Mouse (Mus musculus) forebrain, postnatal 0 days (tissue): ENCODE data around the gene Cars2. TPM values are rescaled to one million over a fixed set of nuclear protein-coding genes. Genes with fewer than 3 reads are reported as not detected.

ENCODE experiments used
- ATAC-seq: fragments of 200-750 bp; cut with Nextera tagmentation; 2 replicates; pipeline ENCODE4 v1.8.0; 2017; ENCODE audit warnings: mild to moderate bottlenecking, moderate library complexity
- DNase-seq: peaks from one replicate; pipeline ENCODE4 v3.0.0-alpha.2; 2015
- H3K27ac ChIP-seq: fragments of 300-500 bp; sonication (generic); 2 replicates; pipeline ENCODE4 v1.5.1; 2014; ENCODE audit warnings: low read depth, mild to moderate bottlenecking, antibody characterized with exemption, low read length, moderate library complexity, mixed read lengths
- H3K27me3 ChIP-seq: fragments of 300-500 bp; sonication (generic); 2 replicates; pipeline ENCODE4 v1.6.1; 2014; ENCODE audit warnings: mild to moderate bottlenecking, low read length, mixed read lengths; ENCODE audit not compliant: insufficient read depth
- H3K36me3 ChIP-seq: fragments of 300-500 bp; sonication (generic); 2 replicates; pipeline ENCODE4 v1.6.1; 2014; ENCODE audit warnings: mild to moderate bottlenecking, moderate library complexity; ENCODE audit not compliant: insufficient read depth
- H3K4me1 ChIP-seq: fragments of 300-500 bp; sonication (generic); 2 replicates; pipeline ENCODE4 v1.6.1; 2014; ENCODE audit warnings: antibody characterized with exemption; ENCODE audit not compliant: insufficient read depth
- H3K4me2 ChIP-seq: fragments of 300-500 bp; sonication (generic); 2 replicates; pipeline ENCODE4 v1.6.1; 2014; ENCODE audit warnings: low read depth, mild to moderate bottlenecking, moderate library complexity
- H3K4me3 ChIP-seq: fragments of 300-500 bp; sonication (generic); 2 replicates; pipeline ENCODE4 v1.5.1; 2014; ENCODE audit warnings: low read depth, low read length, mixed read lengths
- H3K9ac ChIP-seq: fragments of 300-500 bp; sonication (generic); 2 replicates; pipeline ENCODE4 v1.6.1; 2014; ENCODE audit warnings: mild to moderate bottlenecking
- H3K9me3 ChIP-seq: fragments of 300-500 bp; sonication (generic); 2 replicates; pipeline ENCODE4 v1.6.1; 2016; ENCODE audit warnings: low read length
- CTCF ChIP-seq: sonication (generic); IDR thresholded peaks from 2 replicates; pipeline ENCODE4 v1.5.1; 2016; ENCODE audit warnings: antibody characterized with exemption, control low read depth, low read depth
- WGBS: fragments of 180-500 bp; shearing (Covaris S2); extraction: QIAGEN DNeasy Blood & Tissue Kit; methylation state at CpG from one replicate; pipeline ENCODE4 v1.1.7; 2014; 5-methylcytosine and 5-hydroxymethylcytosine counted together
- polyA plus RNA-seq: library from polyadenylated mRNA; unstranded; fragments of >200 nt; fragmentation: Nextera tagmentation; extraction: Ambion mirVana; gene quantifications from 2 replicates; pipeline ENCODE4 v1.2.1, GENCODE M21; 2015
- total RNA-seq: library from RNA; depleted of rRNA; stranded (reverse); fragments of >200 nt; gene quantifications from 2 replicates; pipeline ENCODE4 v1.2.3, GENCODE M21; 2014

Gene Cars2
- total and polyA plus RNA-seq, 2 experiments from 2014 or later = 25.9 to 49.9 TPM

DNA sequence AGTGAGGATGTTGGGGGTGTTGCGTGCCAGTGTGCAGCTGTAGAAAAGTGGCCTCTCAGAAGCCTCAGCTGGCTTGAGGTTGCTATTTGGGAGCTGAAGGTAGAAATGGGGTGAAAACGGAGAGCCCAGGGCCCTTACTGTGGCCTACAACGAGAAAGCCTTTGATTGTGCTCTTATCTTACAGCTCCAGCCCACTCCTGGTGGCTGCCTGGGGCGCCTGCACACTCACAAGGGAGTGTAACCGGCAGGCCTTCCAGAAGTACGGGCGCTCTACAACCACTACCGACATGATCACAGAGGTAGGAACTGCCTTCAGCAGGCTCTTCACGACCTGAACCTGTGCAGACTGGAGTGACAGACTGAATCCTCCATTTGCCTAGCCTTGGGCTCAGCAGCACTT, 37.9 kb downstream of the Cars2 start:
- Histone ChIP-seq H3K9me3 (no peaks in the 10 kb centered on the region), H3K27ac (no peak overlapping the region), H3K36me3 (peaks cover 92% of the 10 kb centered on the region), H3K9ac (no peak overlapping the region), H3K27me3 (no peaks in the 10 kb centered on the region), H3K4me1 (no peaks in the 10 kb centered on the region), H3K4me2 (no peak overlapping the region), H3K4me3 (no peak overlapping the region)
- 92% methylated on average over 9 of the region's 9 CpGs for WGBS
- DNase-seq (no peak), ATAC-seq (no peak)
- TF ChIP-seq CTCF = no peak

DNA sequence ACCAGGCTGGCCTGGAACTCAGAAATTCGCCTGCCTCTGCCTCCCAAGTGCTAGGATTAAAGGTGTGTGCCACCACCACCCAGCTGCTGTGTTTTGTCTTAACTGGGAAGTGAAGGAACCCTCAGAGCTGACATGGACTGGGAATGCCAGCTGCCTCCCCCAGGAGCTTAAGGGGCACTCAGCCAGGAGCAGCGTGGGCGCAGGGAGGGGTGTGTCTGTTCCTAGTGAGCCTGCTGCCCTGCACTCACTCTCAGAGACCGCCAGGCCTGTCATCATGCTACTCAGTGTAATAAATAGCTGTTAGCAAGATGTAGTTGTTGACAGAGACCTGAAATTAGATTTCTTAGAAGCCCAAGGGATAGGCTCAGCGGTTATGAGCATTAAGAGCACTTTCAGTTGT, 39.6 kb downstream of the Cars2 start:
- 87% methylated on average over 5 of the region's 5 CpGs for WGBS
- no peak for ATAC-seq

DNA sequence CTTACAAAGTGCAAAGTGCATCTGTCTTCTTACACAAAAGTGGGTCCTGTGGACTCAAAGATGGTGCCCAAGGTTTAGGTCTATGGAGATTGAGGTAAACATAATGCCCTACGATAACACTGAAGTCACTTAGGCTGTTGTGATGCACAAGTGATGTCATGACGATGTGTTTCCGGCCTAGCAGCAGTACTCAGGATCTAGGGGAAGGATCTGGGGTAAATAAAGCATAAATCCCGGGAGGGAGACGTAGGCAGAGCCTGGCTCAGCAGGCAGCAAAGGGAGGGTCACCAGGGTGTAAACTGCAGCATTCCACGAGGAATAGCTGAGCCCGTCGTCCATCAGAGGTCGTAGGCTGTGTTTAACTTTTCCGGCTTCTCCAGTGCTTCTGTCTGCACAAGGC, 41.7 kb downstream of the Cars2 start:
- no peak overlapping the region for H3K9ac ChIP-seq
- DNase-seq (no peak), ATAC-seq (no peak)
- no peak overlapping the region for H3K4me3 ChIP-seq
- WGBS = 89% methylated on average over 10 of the region's 10 CpGs
- no peak overlapping the region for H3K27ac ChIP-seq
- no peaks in the 10 kb centered on the region for H3K9me3 ChIP-seq
- H3K36me3 ChIP-seq = peaks cover 92% of the 10 kb centered on the region
- no peak for TF ChIP-seq CTCF
- H3K27me3 ChIP-seq = no peaks in the 10 kb centered on the region
- H3K4me1 ChIP-seq = no peaks in the 10 kb centered on the region
- no peak overlapping the region for H3K4me2 ChIP-seq

More for the DNA sequence above, 39.6 kb downstream of the Cars2 start:
- TF ChIP-seq CTCF = no peak
- no peaks in the 10 kb centered on the region for H3K9me3 ChIP-seq
- no peak for DNase-seq
- H3K4me3 ChIP-seq = no peak overlapping the region
- no peak overlapping the region for H3K4me2 ChIP-seq
- H3K27ac ChIP-seq = no peak overlapping the region
- no peaks in the 10 kb centered on the region for H3K27me3 ChIP-seq
- H3K9ac ChIP-seq = no peak overlapping the region
- peaks cover 92% of the 10 kb centered on the region for H3K36me3 ChIP-seq
- H3K4me1 ChIP-seq = no peaks in the 10 kb centered on the region

DNA sequence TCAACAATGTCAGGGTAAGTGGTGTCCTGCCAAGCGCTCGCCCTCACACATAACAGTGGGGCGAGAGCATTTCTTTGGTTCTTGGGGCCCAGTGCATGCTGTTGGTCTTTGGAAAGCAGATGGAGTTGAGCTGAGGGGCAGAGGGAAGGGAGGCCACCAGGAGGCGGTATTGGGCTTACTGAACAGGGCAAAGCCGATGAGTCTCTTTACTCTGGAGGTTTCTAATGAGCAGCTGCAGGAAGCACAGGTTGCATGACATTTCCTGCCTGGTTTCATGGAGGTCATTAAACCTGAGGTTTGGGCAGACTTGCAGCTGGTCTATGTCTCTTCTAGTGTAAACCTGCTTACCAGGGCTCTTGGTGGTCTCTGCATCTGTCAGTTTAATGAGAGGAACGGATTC, 43.8 kb downstream of the Cars2 start:
- no peak overlapping the region for H3K27ac ChIP-seq
- DNase-seq (peak; percentile 36), ATAC-seq (peak; percentile 52; the same call in 1 of the 2 replicates)
- H3K4me3 ChIP-seq = no peak overlapping the region
- no peak overlapping the region for H3K9ac ChIP-seq
- peak; percentile 70 for TF ChIP-seq CTCF
- H3K27me3 ChIP-seq = no peaks in the 10 kb centered on the region
- H3K36me3 ChIP-seq = peaks cover 82% of the 10 kb centered on the region
- 71% methylated on average over 6 of the region's 6 CpGs for WGBS
- no peak overlapping the region for H3K4me2 ChIP-seq
- H3K4me1 ChIP-seq = no peaks in the 10 kb centered on the region
- H3K9me3 ChIP-seq = no peaks in the 10 kb centered on the region

DNA sequence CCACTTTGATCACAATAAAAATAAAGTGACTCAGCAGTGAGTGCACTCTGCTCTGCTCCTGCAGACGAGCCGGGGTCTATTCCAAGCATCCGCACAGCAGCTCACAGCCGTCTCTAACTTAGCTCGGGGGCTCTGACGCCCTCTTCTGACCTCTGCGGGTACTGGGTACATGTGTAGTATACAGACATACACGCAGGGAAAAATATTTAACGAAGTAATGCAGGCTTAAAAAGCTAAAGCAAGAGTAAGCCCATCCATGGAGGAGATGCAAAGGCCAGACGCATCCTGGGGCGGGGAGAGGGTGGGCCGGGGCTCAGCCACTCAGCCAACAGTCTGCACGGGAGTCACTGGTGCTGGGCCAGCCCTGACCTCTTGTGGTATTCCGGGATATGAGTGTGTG, 44.5 kb downstream of the Cars2 start:
- 85% methylated on average over 14 of the region's 14 CpGs for WGBS
- no peak overlapping the region for H3K4me2 ChIP-seq
- H3K36me3 ChIP-seq = peaks cover 75% of the 10 kb centered on the region
- no peak for DNase-seq
- ATAC-seq = peak; percentile 43; the same call in 1 of the 2 replicates
- H3K9ac ChIP-seq = no peak overlapping the region
- no peaks in the 10 kb centered on the region for H3K4me1 ChIP-seq
- no peak overlapping the region for H3K4me3 ChIP-seq
- TF ChIP-seq CTCF = no peak
- no peaks in the 10 kb centered on the region for H3K9me3 ChIP-seq
- H3K27me3 ChIP-seq = no peaks in the 10 kb centered on the region
- no peak overlapping the region for H3K27ac ChIP-seq

DNA sequence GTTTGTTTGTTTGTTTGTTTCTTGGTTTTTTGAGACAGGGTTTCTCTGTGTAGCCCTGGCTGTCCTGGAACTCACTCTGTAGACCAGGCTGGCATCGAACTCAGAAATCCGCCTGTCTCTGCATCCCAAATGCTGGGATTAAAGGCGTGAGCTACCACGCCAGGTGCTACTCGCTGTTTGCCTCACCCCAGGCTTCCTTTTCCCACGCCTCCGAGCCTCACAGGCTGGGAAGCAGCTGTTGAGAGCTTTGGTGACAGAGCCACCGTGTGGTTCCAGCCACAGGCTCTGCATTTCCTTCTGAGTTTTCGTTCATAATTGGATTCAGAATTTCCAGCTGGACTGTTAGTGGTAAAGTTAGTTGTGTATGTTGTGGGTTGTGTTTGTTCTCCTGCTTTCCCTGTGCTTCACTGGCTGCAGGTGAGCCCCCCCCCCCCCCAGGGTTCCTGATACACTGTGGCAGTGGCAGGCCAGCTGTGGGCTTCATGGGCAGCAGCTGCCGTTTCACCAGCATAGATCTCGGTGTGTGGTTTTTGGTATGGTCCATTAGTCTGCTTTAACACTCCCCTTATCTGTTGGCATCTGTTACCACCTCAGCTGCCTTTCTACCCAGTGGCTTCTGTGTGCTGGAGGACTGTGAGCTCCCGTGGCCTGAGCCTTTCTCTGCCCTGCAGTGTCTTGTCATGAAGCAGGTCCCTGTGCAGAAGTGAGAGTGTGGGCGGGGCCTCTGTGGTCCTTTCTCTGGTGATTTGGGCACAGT, 46.9 kb downstream of the Cars2 start:
- no peak for ATAC-seq
- H3K36me3 ChIP-seq = peaks cover 52% of the 10 kb centered on the region
- H3K27ac ChIP-seq = no peak overlapping the region
- H3K4me2 ChIP-seq = no peak overlapping the region
- H3K9ac ChIP-seq = no peak overlapping the region
- no peak for TF ChIP-seq CTCF
- 89% methylated on average over 13 of the region's 13 CpGs for WGBS
- no peak overlapping the region for H3K4me3 ChIP-seq
- no peaks in the 10 kb centered on the region for H3K27me3 ChIP-seq
- no peak for DNase-seq
- H3K4me1 ChIP-seq = no peaks in the 10 kb centered on the region
- no peaks in the 10 kb centered on the region for H3K9me3 ChIP-seq

DNA sequence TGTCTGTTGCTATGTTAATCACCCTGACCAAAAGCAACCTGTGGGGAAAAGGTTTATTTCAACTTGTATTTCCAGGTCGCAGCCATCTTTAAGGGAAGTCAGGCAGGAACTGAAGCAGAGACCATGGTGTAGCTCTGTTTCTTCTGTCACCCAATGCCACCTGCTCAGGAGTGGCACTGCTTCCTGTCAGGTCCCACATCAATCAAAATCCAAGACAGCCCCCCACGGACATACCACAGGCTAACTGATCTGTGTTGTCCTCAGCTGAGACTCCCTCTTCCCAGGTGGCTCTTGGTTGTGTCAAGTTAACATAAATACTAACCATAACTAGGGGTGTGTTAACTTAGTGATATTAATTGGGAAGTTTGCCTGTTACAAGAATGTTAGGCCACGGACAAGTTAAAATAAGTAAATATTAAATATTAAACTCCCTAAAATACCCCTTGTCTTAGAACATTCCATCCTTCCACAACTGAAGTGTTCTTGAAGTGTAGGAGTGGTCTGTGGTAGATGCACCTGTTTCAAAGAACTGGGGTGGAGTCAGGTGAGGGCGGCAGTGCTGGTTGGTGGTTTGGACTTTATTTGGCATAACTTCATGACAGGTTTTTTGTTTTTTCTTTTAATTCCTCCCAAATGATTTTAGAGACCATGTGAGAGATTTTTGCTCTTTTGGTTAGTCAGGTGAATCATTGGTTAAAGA, 51.6 kb downstream of the Cars2 start:
- H3K36me3 ChIP-seq = peaks cover 11% of the 10 kb centered on the region
- no peak for DNase-seq
- no peaks in the 10 kb centered on the region for H3K9me3 ChIP-seq
- no peak overlapping the region for H3K9ac ChIP-seq
- no peak overlapping the region for H3K4me3 ChIP-seq
- H3K27ac ChIP-seq = no peak overlapping the region
- no peaks in the 10 kb centered on the region for H3K27me3 ChIP-seq
- TF ChIP-seq CTCF = no peak
- 93% methylated on average over 4 of the region's 4 CpGs for WGBS
- H3K4me1 ChIP-seq = peaks cover 6% of the 10 kb centered on the region; the same call in 1 of the 2 replicates
- H3K4me2 ChIP-seq = 0 out of 2 replicates have a peak overlapping the region, but pooled peaks have one; percentile 86
- ATAC-seq = no peak
